ENCODE assay signal across 9 mouse cellular contexts in genomic region chr5:45670894-45671494, GRCm38 (mm10). TPM values are rescaled to one million over a fixed set of nuclear protein-coding genes. Genes with fewer than 3 reads are reported as not detected.
DNase-seq lines count a peak whose midpoint lies in the region; ATAC-seq and TF ChIP-seq lines count a peak whose summit lies in the region.
"Had no signal": no experiment of that assay in that cellular context is flagged by ENCODE, and none has a peak within 500 bp of the region (broad histone marks: within the 10 kb centered on the region; RNA-seq: fewer than 3 reads in every experiment).

No protein-coding gene starts in this region.

- peak overlapping the region; percentile 81 for H3K4me3 ChIP-seq in heart, embryonic 10.5 days
- peak overlapping the region; percentile 64 to 94 (median 90) for H3K4me3 ChIP-seq in CH12.LX (replicated peaks in 1 of 3; ENCODE audit: low read depth in 2 of 3, low read length in 2 of 3, poor library complexity in 1 of 3)
- 0 out of 2 replicates have a peak overlapping the region, but pooled peaks have one; percentile 73 for H3K4me3 ChIP-seq in forebrain, postnatal 0 days (ENCODE audit: low read depth, low read length)
- peak overlapping the region; percentile 83 to 97 for H3K4me3 ChIP-seq in liver, embryonic 14.5 days (ENCODE audit: insufficient read depth in 1 of 2, low read depth in 2 of 2, low read length in 2 of 2)

- no peak for ATAC-seq in forebrain, postnatal 0 days
- no peak for ATAC-seq in liver, embryonic 14.5 days (ENCODE audit: insufficient read depth)

- DNase-seq in heart, embryonic 10.5 days (ENCODE audit: low spot score), result no peak
- no peak for DNase-seq in heart, adult 9 months (ENCODE audit: low spot score in 2 of 2)
- no peak for DNase-seq in CH12.LX (ENCODE audit: extremely low read depth)
- DNase-seq in forebrain, postnatal 0 days, result no peak
- DNase-seq in liver, embryonic 14.5 days (ENCODE audit: low read depth in 3 of 3, low spot score in 3 of 3), result no peak
- no peak for DNase-seq in cerebellum, postnatal 4 days (ENCODE audit: low spot score in 2 of 2)
- no peak for DNase-seq in testis, postnatal 10 days (ENCODE audit: low spot score)
- DNase-seq in gastrocnemius, postnatal 14 days, result no peak
- DNase-seq: kidney, postnatal 4 days had no signal

- dilution Hi-C loops in CH12.LX (cut with MboI; ENCODE audit: extremely low pct_ligation_motif_present, extremely low pct_unique_long_range_greater_than_20kb, low sequenced_read_pairs), result no loop called here

- TF ChIP-seq EP300 in CH12.LX (IDR thresholded peaks at IDR 0.05; ENCODE audit: low read length), result no peak
- TF ChIP-seq EP300 in liver, embryonic 14.5 days (IDR thresholded peaks at IDR 0.05; ENCODE audit: low read depth), result no peak

- intact Hi-C loops in gastrocnemius, postnatal 14 days (cut with DNase I; ENCODE audit: low total_unique reads), result no loop called here

- H3K27ac ChIP-seq in heart, embryonic 10.5 days, result no peak overlapping the region
- H3K27ac ChIP-seq in CH12.LX (ENCODE audit: insufficient read depth, low read depth), result no peak overlapping the region
- no peak overlapping the region for H3K27ac ChIP-seq in forebrain, postnatal 0 days (ENCODE audit: low read depth, low read length)
- no peak overlapping the region for H3K27ac ChIP-seq in liver, embryonic 14.5 days

- H3K4me2 ChIP-seq in CH12.LX (ENCODE audit: insufficient read depth, low read depth, poor library complexity, severe bottlenecking), result peak overlapping the region; percentile 87
- H3K4me2 ChIP-seq in forebrain, postnatal 0 days (ENCODE audit: low read depth), result no peak overlapping the region
- peak overlapping the region; percentile 76 for H3K4me2 ChIP-seq in liver, embryonic 14.5 days (ENCODE audit: low read depth)

- H3K79me2 ChIP-seq in CH12.LX (replicated peaks; ENCODE audit: control insufficient read depth, extremely low read depth, insufficient read depth, poor library complexity, severe bottlenecking), result peaks cover 24% of the 10 kb centered on the region

- in situ Hi-C loops in CH12.LX (cut with MboI; ENCODE audit: low pct_ligation_motif_present, low pct_unique_long_range_greater_than_20kb, low sequenced_read_pairs), result no loop called here

- no peaks in the 10 kb centered on the region for H3K9me3 ChIP-seq in heart, embryonic 10.5 days
- no peaks in the 10 kb centered on the region for H3K9me3 ChIP-seq in CH12.LX (replicated peaks; ENCODE audit: low read length)
- no peaks in the 10 kb centered on the region for H3K9me3 ChIP-seq in forebrain, postnatal 0 days (ENCODE audit: low read length)
- no peaks in the 10 kb centered on the region for H3K9me3 ChIP-seq in liver, embryonic 14.5 days (ENCODE audit: control insufficient read depth, low read length)

- no peak for TF ChIP-seq RAD21 in CH12.LX (IDR thresholded peaks at IDR 0.05; ENCODE audit: low read depth, low read length)

- whole genome bisulfite sequencing in heart, embryonic 10.5 days, result 58% methylated on average over 5 of the region's 5 CpGs
- 49% methylated on average over 5 of the region's 5 CpGs for WGBS in forebrain, postnatal 0 days
- WGBS in liver, embryonic 14.5 days (ENCODE audit: insufficient replicate concordance), result 45% methylated on average over 5 of the region's 5 CpGs

- H3K9ac ChIP-seq in CH12.LX (ENCODE audit: insufficient read depth, low read depth), result peak overlapping the region; percentile 85
- no peak overlapping the region for H3K9ac ChIP-seq in forebrain, postnatal 0 days
- peak overlapping the region; percentile 91 for H3K9ac ChIP-seq in liver, embryonic 14.5 days (replicated peaks)

- H3K36me3 ChIP-seq in heart, embryonic 10.5 days, result peaks cover 16% of the 10 kb centered on the region
- peaks cover 3 to 17% of the 10 kb centered on the region in 2 experiments for H3K36me3 ChIP-seq in CH12.LX (replicated peaks in 1 of 2; ENCODE audit: control insufficient read depth in 1 of 2, insufficient read depth in 1 of 2, low read length in 1 of 2)
- H3K36me3 ChIP-seq in forebrain, postnatal 0 days (ENCODE audit: insufficient read depth), result no peaks in the 10 kb centered on the region
- peaks cover 10% of the 10 kb centered on the region for H3K36me3 ChIP-seq in liver, embryonic 14.5 days (replicated peaks; ENCODE audit: control insufficient read depth, insufficient read depth, low read depth)

- TF ChIP-seq POLR2A in CH12.LX (IDR thresholded peaks at IDR 0.05; ENCODE audit: low read depth, low read length), result no peak

- H3K27me3 ChIP-seq in heart, embryonic 10.5 days (ENCODE audit: insufficient read depth, poor library complexity, severe bottlenecking), result no peaks in the 10 kb centered on the region
- no peaks in the 10 kb centered on the region for H3K27me3 ChIP-seq in CH12.LX (replicated peaks)
- no peaks in the 10 kb centered on the region for H3K27me3 ChIP-seq in forebrain, postnatal 0 days (ENCODE audit: insufficient read depth, low read length)
- no peaks in the 10 kb centered on the region for H3K27me3 ChIP-seq in liver, embryonic 14.5 days (ENCODE audit: control insufficient read depth, insufficient read depth, low read length)

- no peak for TF ChIP-seq CTCF in CH12.LX (conservative IDR thresholded peaks at IDR 0.05 in 1 of 2, IDR thresholded peaks at IDR 0.05 in 1 of 2; ENCODE audit: low read depth in 2 of 2, low read length in 2 of 2)
- TF ChIP-seq CTCF in forebrain, postnatal 0 days (IDR thresholded peaks at IDR 0.05; ENCODE audit: low read depth), result no peak
- no peak for TF ChIP-seq CTCF in liver, embryonic 14.5 days (IDR thresholded peaks at IDR 0.05; ENCODE audit: low read depth)

- H3K4me1 ChIP-seq in heart, embryonic 10.5 days, result peaks cover 3% of the 10 kb centered on the region; the same call in 1 of the 2 replicates
- peaks cover 0 to 29% of the 10 kb centered on the region in 2 experiments; a peak in 2 of 4 replicates for H3K4me1 ChIP-seq in CH12.LX (ENCODE audit: control insufficient read depth in 1 of 2, insufficient read depth in 2 of 2)
- no peaks in the 10 kb centered on the region; the same call in 1 of the 2 replicates for H3K4me1 ChIP-seq in forebrain, postnatal 0 days (ENCODE audit: insufficient read depth)
- peaks cover 0 to 5% of the 10 kb centered on the region in 2 experiments; a peak in 2 of 4 replicates for H3K4me1 ChIP-seq in liver, embryonic 14.5 days (replicated peaks; ENCODE audit: control insufficient read depth in 2 of 2, insufficient read depth in 2 of 2, low read length in 1 of 2)

TF ChIP-seq in CH12.LX, 34 proteins besides CTCF, POLR2A, EP300 and RAD21:
- TF ChIP-seq NELFE (IDR thresholded peaks at IDR 0.05; ENCODE audit: low read depth, low read length) (no peak), ZNF384 (IDR thresholded peaks at IDR 0.05; ENCODE audit: low read depth, low read length) (no peak), SMC3 (IDR thresholded peaks at IDR 0.05; ENCODE audit: low read depth, low read length) (no peak), POLR2AphosphoS2 (IDR thresholded peaks at IDR 0.05; ENCODE audit: low read depth, low read length) (no peak), NRF1 (IDR thresholded peaks at IDR 0.05; ENCODE audit: low read depth, low read length) (no peak), TBP (conservative IDR thresholded peaks at IDR 0.05; ENCODE audit: low read depth, low read length) (no peak), PAX5 (IDR thresholded peaks at IDR 0.05; ENCODE audit: low read length) (no peak), USF2 (conservative IDR thresholded peaks at IDR 0.05; ENCODE audit: low read depth, low read length) (no peak), MAX (IDR thresholded peaks at IDR 0.05; ENCODE audit: low read length) (no peak), SIN3A (IDR thresholded peaks at IDR 0.05; ENCODE audit: low read length) (no peak), ZMIZ1 (IDR thresholded peaks at IDR 0.05; ENCODE audit: low read depth, low read length) (no peak), RCOR1 (conservative IDR thresholded peaks at IDR 0.05; ENCODE audit: low read depth, low read length) (no peak)

RNA-seq across cellular contexts. Expression of gene Ncapg, which starts 1.3 kb away (rescaled TPM):
- polyA plus RNA-seq in heart, embryonic 10.5 days (2016; fragmentation: Nextera tagmentation; extraction: Ambion mirVana), result 41.1 and 47.8 TPM in 2 replicates
- 58.9 and 63.9 TPM in 2 replicates for total RNA-seq in CH12.LX (2012; rRNA removed)
- total RNA-seq in CH12.LX (2014; rRNA removed), result 95.5 and 113 TPM in 2 replicates
- polyA plus RNA-seq in CH12.LX (2012; ENCODE audit: insufficient read length, low read depth), result 66.7 and 69.6 TPM in 2 replicates
- total RNA-seq in forebrain, postnatal 0 days (2014; rRNA removed), result 3.8 and 5.7 TPM in 2 replicates
- polyA plus RNA-seq in forebrain, postnatal 0 days (2015; fragmentation: Nextera tagmentation; extraction: Ambion mirVana), result 3.5 and 4.4 TPM in 2 replicates
- polyA plus RNA-seq in liver, embryonic 14.5 days (2012; rRNA removed), result 12.5 and 28.2 TPM in 2 replicates
- 57.4 and 60.6 TPM in 2 replicates for polyA plus RNA-seq in liver, embryonic 14.5 days (2014; fragmentation: Nextera tagmentation; extraction: Ambion mirVana)
- 1 to 10 TPM; 1.7 to 1.8 TPM for total RNA-seq in gastrocnemius, postnatal 14 days (2021)

RNA-seq across cellular contexts. Expression of gene Fam184b, which starts 31.6 kb away (rescaled TPM):
- 0.22 and 0.39 TPM in 2 replicates for polyA plus RNA-seq in heart, embryonic 10.5 days (2016; fragmentation: Nextera tagmentation; extraction: Ambion mirVana)
- 0.04 TPM in 1 of 2 replicates, not detected in the other for total RNA-seq in CH12.LX (2012; rRNA removed)
- not detected in 2 replicates for total RNA-seq in CH12.LX (2014; rRNA removed)
- 0.10 TPM in 1 of 2 replicates, not detected in the other for polyA plus RNA-seq in CH12.LX (2012; ENCODE audit: insufficient read length, low read depth)
- 8.5 and 8.9 TPM in 2 replicates for total RNA-seq in forebrain, postnatal 0 days (2014; rRNA removed)
- polyA plus RNA-seq in forebrain, postnatal 0 days (2015; fragmentation: Nextera tagmentation; extraction: Ambion mirVana), result 5.7 and 8.0 TPM in 2 replicates
- 0.04 TPM in 2 replicates for polyA plus RNA-seq in liver, embryonic 14.5 days (2012; rRNA removed)
- 0.09 TPM in 1 of 2 replicates, not detected in the other for polyA plus RNA-seq in liver, embryonic 14.5 days (2014; fragmentation: Nextera tagmentation; extraction: Ambion mirVana)
- 1 to 10 TPM in 1 of 2 experiments, under 1 TPM in 1; 0.51 to 1.2 TPM for total RNA-seq in gastrocnemius, postnatal 14 days (2021)
